Mouse (Mus musculus) heart, postnatal 14 days (tissue): ENCODE measurements around the gene Mturn. TPM values are rescaled to one million over a fixed set of nuclear protein-coding genes. Genes with fewer than 3 reads are reported as not detected.

ENCODE experiments used
- DNase-seq, 2 experiments: peaks; one replicate each; pipeline ENCODE4 v3.0.0; 2021 to 2022
- intact Hi-C: fragments of 180-260 bp; cut with DNase I; formaldehyde crosslinking; loops from one replicate; pipeline ENCODE4 v1.15.1; 2025
- total RNA-seq, 2 experiments: library from RNA; stranded (reverse); gene quantifications; 2 replicates each; pipeline ENCODE4 v1.2.3; 2021

The Mturn gene
- total RNA-seq, 2 experiments from 2014 or later, result 11.8 to 12.0 TPM

GRCm38 (mm10) chr6:54691368-54692116 is 10.1 kb downstream of the Mturn start:
- intact Hi-C loops, result no loop called here
- no peak for DNase-seq

GRCm38 (mm10) chr6:54692201-54692600 is 10.8 kb downstream of the Mturn start:
- intact Hi-C loops, result no loop called here
- DNase-seq, result no peak

GRCm38 (mm10) chr6:54693286-54693685 is 11.9 kb downstream of the Mturn start:
- intact Hi-C loops, result no loop called here
- no peak for DNase-seq

- intact Hi-C loops, result no loop called here
- no peak for DNase-seq
Observed at GRCm38 (mm10) chr6:54698691-54699476, 17.5 kb downstream of the Mturn start.

- DNase-seq, result peak; percentile 76 to 77
- intact Hi-C loops, result loop anchor here (5.0 kb wide), 3 partner anchors 293 to 468 kb away; partner anchors contain the start of gene Ggct
Observed at GRCm38 (mm10) chr6:54699477-54700056, 18.1 kb downstream of the Mturn start.

- no peak for DNase-seq
- intact Hi-C loops, result loop anchor here (5.0 kb wide), 3 partner anchors 292 to 467 kb away; partner anchors contain the start of gene Ggct
Observed at GRCm38 (mm10) chr6:54700516-54700915, 19.1 kb downstream of the Mturn start.

- intact Hi-C loops, result loop anchor here (5.0 kb wide), 3 partner anchors 290 to 465 kb away; partner anchors contain the start of gene Ggct
- DNase-seq, result no peak
Observed at GRCm38 (mm10) chr6:54701901-54702300, 20.5 kb downstream of the Mturn start.

GRCm38 (mm10) chr6:54703633-54704538 is 22.5 kb downstream of the Mturn start:
- DNase-seq, result no peak
- intact Hi-C loops, result loop anchor here (2.0 to 5.0 kb wide), 4 partner anchors 213 to 463 kb away; partner anchors contain the start of gene Ggct

- no peak for DNase-seq
- intact Hi-C loops, result loop anchor here (2.0 to 5.0 kb wide), 4 partner anchors 212 to 463 kb away; partner anchors contain the start of gene Ggct
Observed at GRCm38 (mm10) chr6:54704539-54704845, 23.1 kb downstream of the Mturn start.

- intact Hi-C loops, result loop anchor here (2.0 to 5.0 kb wide), 5 partner anchors 112 to 462 kb away; partner anchors contain the start of genes Ggct and Znrf2
- DNase-seq, result no peak
Observed at GRCm38 (mm10) chr6:54704847-54705246, 23.4 kb downstream of the Mturn start.

GRCm38 (mm10) chr6:54705387-54705909 is 24.0 kb downstream of the Mturn start:
- intact Hi-C loops, result loop anchor here (2.0 to 5.0 kb wide), 2 partner anchors 112 to 211 kb away; partner anchors contain the start of gene Znrf2
- peak; percentile 39 to 54 for DNase-seq

- no peak for DNase-seq
- intact Hi-C loops, result loop anchor here (5.0 kb wide), 1 partner anchor 111 kb away; the partner anchor contains the start of gene Znrf2
Observed at GRCm38 (mm10) chr6:54706099-54706498, 24.7 kb downstream of the Mturn start.

- intact Hi-C loops, result loop anchor here (5.0 kb wide), 1 partner anchor 111 kb away; the partner anchor contains the start of gene Znrf2
- DNase-seq, result no peak
Observed at GRCm38 (mm10) chr6:54706611-54707172, 25.3 kb downstream of the Mturn start.

GRCm38 (mm10) chr6:54708646-54709045 is 27.2 kb downstream of the Mturn start:
- DNase-seq, result no peak
- intact Hi-C loops, result loop anchor here (5.0 kb wide), 1 partner anchor 109 kb away; the partner anchor contains the start of gene Znrf2

GRCm38 (mm10) chr6:54715697-54716096 is 34.3 kb downstream of the Mturn start:
- DNase-seq, result no peak
- intact Hi-C loops, result no loop called here

GRCm38 (mm10) chr6:54718779-54719685 is 37.6 kb downstream of the Mturn start:
- DNase-seq, result no peak

GRCm38 (mm10) chr6:54719686-54720310 is 38.4 kb downstream of the Mturn start:
- peak in 1 of 2 experiments; percentile 18 for DNase-seq
- intact Hi-C loops, result no loop called here

More at GRCm38 (mm10) chr6:54718779-54719685, 37.6 kb downstream of the Mturn start:
- intact Hi-C loops, result no loop called here
